Mouse (Mus musculus): ENCODE measurements around the gene Ptges3. TPM values are rescaled to one million over a fixed set of nuclear protein-coding genes. Genes with fewer than 3 reads are reported as not detected.
A peak's percentile ranks its signal among the peaks of the same experiment; 100 is the strongest.

Ptges3 gene
- polyA plus RNA-seq, 1 experiment from 2014 or later: 377 TPM

- Histone ChIP-seq H3K9me3 (replicated peaks; ENCODE audit: control insufficient read depth, low read length) (no peaks in the 10 kb centered on the region), H3K9ac (ENCODE audit: low read depth, low read length) (peak overlapping the region; percentile 72), H3K4me2 (peak overlapping the region; percentile 91), H3K27ac (ENCODE audit: low read depth, low read length) (peak overlapping the region; percentile 66), H3K4me1 (ENCODE audit: control insufficient read depth, insufficient read depth, low read length) (peaks cover 31% of the 10 kb centered on the region), H3K36me3 (ENCODE audit: control insufficient read depth, insufficient read depth, low read length) (no peaks in the 10 kb centered on the region; the same call in 1 of the 2 replicates), H3K4me3 (ENCODE audit: low read depth, low read length) (peak overlapping the region; percentile 63), H3K27me3 (ENCODE audit: control insufficient read depth, insufficient read depth, low read length) (no peaks in the 10 kb centered on the region)
- peak; percentile 71 for ATAC-seq (replicated peaks; ENCODE audit: insufficient number of reproducible peaks, low FRiP score, low TSS enrichment)
- under 1% methylated on average over 73 of the region's 86 CpGs for WGBS (ENCODE audit: insufficient replicate concordance)
Measured at GRCm38 (mm10) chr10:128096693-128097586, 38.2 kb downstream of the Ptges3 start.

GRCm38 (mm10) chr10:128097587-128097971 is 38.8 kb downstream of the Ptges3 start:
- Histone ChIP-seq H3K36me3 (ENCODE audit: control insufficient read depth, insufficient read depth, low read length) (no peaks in the 10 kb centered on the region; the same call in 1 of the 2 replicates), H3K27me3 (ENCODE audit: control insufficient read depth, insufficient read depth, low read length) (no peaks in the 10 kb centered on the region), H3K9me3 (replicated peaks; ENCODE audit: control insufficient read depth, low read length) (no peaks in the 10 kb centered on the region), H3K4me2 (peak overlapping the region; percentile 91), H3K4me3 (ENCODE audit: low read depth, low read length) (peak overlapping the region; percentile 63), H3K27ac (ENCODE audit: low read depth, low read length) (peak overlapping the region; percentile 66), H3K9ac (ENCODE audit: low read depth, low read length) (peak overlapping the region; percentile 72), H3K4me1 (ENCODE audit: control insufficient read depth, insufficient read depth, low read length) (peaks cover 31% of the 10 kb centered on the region)
- no peak for ATAC-seq (replicated peaks; ENCODE audit: insufficient number of reproducible peaks, low FRiP score, low TSS enrichment)
- WGBS (ENCODE audit: insufficient replicate concordance): 2% methylated on average over 13 of the region's 13 CpGs

GRCm38 (mm10) chr10:128110103-128110761 is 51.5 kb downstream of the Ptges3 start:
- 70% methylated on average over 4 of the region's 4 CpGs for WGBS (ENCODE audit: insufficient replicate concordance)
- Histone ChIP-seq H3K4me2 (no peak overlapping the region), H3K4me3 (ENCODE audit: low read depth, low read length) (no peak overlapping the region), H3K27ac (ENCODE audit: low read depth, low read length) (peak overlapping the region; percentile 51), H3K9me3 (replicated peaks; ENCODE audit: control insufficient read depth, low read length) (no peaks in the 10 kb centered on the region), H3K36me3 (ENCODE audit: control insufficient read depth, insufficient read depth, low read length) (peaks cover 18% of the 10 kb centered on the region), H3K9ac (ENCODE audit: low read depth, low read length) (no peak overlapping the region), H3K27me3 (ENCODE audit: control insufficient read depth, insufficient read depth, low read length) (no peaks in the 10 kb centered on the region), H3K4me1 (ENCODE audit: control insufficient read depth, insufficient read depth, low read length) (peaks cover 7% of the 10 kb centered on the region; the same call in 1 of the 2 replicates)
- no peak for ATAC-seq (replicated peaks; ENCODE audit: insufficient number of reproducible peaks, low FRiP score, low TSS enrichment)

GRCm38 (mm10) chr10:128111227-128111626 is 52.5 kb downstream of the Ptges3 start:
- Histone ChIP-seq H3K27me3 (ENCODE audit: control insufficient read depth, insufficient read depth, low read length) (no peaks in the 10 kb centered on the region), H3K36me3 (ENCODE audit: control insufficient read depth, insufficient read depth, low read length) (peaks cover 25% of the 10 kb centered on the region), H3K9ac (ENCODE audit: low read depth, low read length) (no peak overlapping the region), H3K4me3 (ENCODE audit: low read depth, low read length) (no peak overlapping the region), H3K4me2 (no peak overlapping the region), H3K9me3 (replicated peaks; ENCODE audit: control insufficient read depth, low read length) (no peaks in the 10 kb centered on the region), H3K27ac (ENCODE audit: low read depth, low read length) (no peak overlapping the region), H3K4me1 (ENCODE audit: control insufficient read depth, insufficient read depth, low read length) (peaks cover 7% of the 10 kb centered on the region; the same call in 1 of the 2 replicates)
- ATAC-seq (replicated peaks; ENCODE audit: insufficient number of reproducible peaks, low FRiP score, low TSS enrichment): no peak

GRCm38 (mm10) chr10:128123833-128124232 is 65.1 kb downstream of the Ptges3 start:
- Histone ChIP-seq H3K9ac (ENCODE audit: low read depth, low read length) (no peak overlapping the region), H3K4me2 (no peak overlapping the region), H3K9me3 (replicated peaks; ENCODE audit: control insufficient read depth, low read length) (no peaks in the 10 kb centered on the region), H3K36me3 (ENCODE audit: control insufficient read depth, insufficient read depth, low read length) (peaks cover 61% of the 10 kb centered on the region), H3K27ac (ENCODE audit: low read depth, low read length) (no peak overlapping the region), H3K4me3 (ENCODE audit: low read depth, low read length) (no peak overlapping the region), H3K4me1 (ENCODE audit: control insufficient read depth, insufficient read depth, low read length) (no peaks in the 10 kb centered on the region), H3K27me3 (ENCODE audit: control insufficient read depth, insufficient read depth, low read length) (no peaks in the 10 kb centered on the region)
- no peak for ATAC-seq (replicated peaks; ENCODE audit: insufficient number of reproducible peaks, low FRiP score, low TSS enrichment)
- WGBS (ENCODE audit: insufficient replicate concordance): 94% methylated on average over 7 of the region's 7 CpGs

- no peak overlapping the region for H3K4me3 ChIP-seq (ENCODE audit: low read depth, low read length)
- no peaks in the 10 kb centered on the region for H3K27me3 ChIP-seq (ENCODE audit: control insufficient read depth, insufficient read depth, low read length)
- no peak for ATAC-seq (replicated peaks; ENCODE audit: insufficient number of reproducible peaks, low FRiP score, low TSS enrichment)
- no peaks in the 10 kb centered on the region for H3K4me1 ChIP-seq (ENCODE audit: control insufficient read depth, insufficient read depth, low read length)
- no peak overlapping the region for H3K4me2 ChIP-seq
- 90% methylated on average over 9 of the region's 9 CpGs for whole genome bisulfite sequencing (ENCODE audit: insufficient replicate concordance)
- no peak overlapping the region for H3K9ac ChIP-seq (ENCODE audit: low read depth, low read length)
- peaks cover 52% of the 10 kb centered on the region for H3K36me3 ChIP-seq (ENCODE audit: control insufficient read depth, insufficient read depth, low read length)
- H3K27ac ChIP-seq (ENCODE audit: low read depth, low read length): no peak overlapping the region
- H3K9me3 ChIP-seq (replicated peaks; ENCODE audit: control insufficient read depth, low read length): no peaks in the 10 kb centered on the region
Measured at GRCm38 (mm10) chr10:128124831-128125230, 66.1 kb downstream of the Ptges3 start.

- Histone ChIP-seq H3K4me3 (ENCODE audit: low read depth, low read length) (no peak overlapping the region), H3K4me2 (no peak overlapping the region), H3K36me3 (ENCODE audit: control insufficient read depth, insufficient read depth, low read length) (peaks cover 44% of the 10 kb centered on the region), H3K4me1 (ENCODE audit: control insufficient read depth, insufficient read depth, low read length) (no peaks in the 10 kb centered on the region), H3K27ac (ENCODE audit: low read depth, low read length) (no peak overlapping the region), H3K9ac (ENCODE audit: low read depth, low read length) (no peak overlapping the region), H3K9me3 (replicated peaks; ENCODE audit: control insufficient read depth, low read length) (no peaks in the 10 kb centered on the region), H3K27me3 (ENCODE audit: control insufficient read depth, insufficient read depth, low read length) (no peaks in the 10 kb centered on the region)
- ATAC-seq (replicated peaks; ENCODE audit: insufficient number of reproducible peaks, low FRiP score, low TSS enrichment): no peak
- 86% methylated on average over 14 of the region's 14 CpGs for WGBS (ENCODE audit: insufficient replicate concordance)
Measured at GRCm38 (mm10) chr10:128125951-128126350, 67.2 kb downstream of the Ptges3 start.

Measured in heart, embryonic 11.5 days (tissue).